Mouse (Mus musculus) embryonic fibroblast, embryonic 13.5 days (primary cell): ENCODE results near the gene Sdk1.

Experiments
- CTCF ChIP-seq: IDR thresholded peaks from 2 replicates; pipeline ENCODE4 v1.5.1; 2011; ENCODE audit warnings: mild to moderate bottlenecking, control low read depth, low read length, moderate library complexity, borderline replicate concordance; ENCODE audit not compliant: insufficient read depth
- POLR2A ChIP-seq: IDR thresholded peaks from 2 replicates; pipeline ENCODE4 v1.6.1; 2011; ENCODE audit warnings: low read depth, mild to moderate bottlenecking, control low read depth, low read length, moderate library complexity

DNA sequence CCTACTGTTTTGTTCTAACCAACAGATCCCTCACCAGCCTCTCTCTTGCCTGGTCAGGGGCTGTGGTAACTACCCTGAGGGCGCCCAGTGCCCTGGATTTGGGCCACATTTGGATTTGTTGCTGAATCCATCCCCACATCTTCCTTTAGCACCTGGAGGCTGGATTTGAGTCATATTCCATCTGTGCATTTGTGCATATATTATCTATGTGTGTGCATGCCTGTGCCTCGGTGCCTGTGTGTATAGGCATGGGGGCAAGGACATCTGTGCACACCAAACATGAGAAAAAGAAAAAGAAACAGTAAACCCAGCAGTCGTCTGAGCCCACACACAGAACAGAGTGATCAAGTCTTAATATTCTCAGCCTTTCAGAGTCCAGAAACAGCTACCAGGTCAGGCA is 752.9 kb downstream of the Sdk1 start:
- TF ChIP-seq CTCF (no peak), POLR2A (no peak)
